20 mouse cellular contexts compared by ENCODE assay signal in the genomic region with DNA sequence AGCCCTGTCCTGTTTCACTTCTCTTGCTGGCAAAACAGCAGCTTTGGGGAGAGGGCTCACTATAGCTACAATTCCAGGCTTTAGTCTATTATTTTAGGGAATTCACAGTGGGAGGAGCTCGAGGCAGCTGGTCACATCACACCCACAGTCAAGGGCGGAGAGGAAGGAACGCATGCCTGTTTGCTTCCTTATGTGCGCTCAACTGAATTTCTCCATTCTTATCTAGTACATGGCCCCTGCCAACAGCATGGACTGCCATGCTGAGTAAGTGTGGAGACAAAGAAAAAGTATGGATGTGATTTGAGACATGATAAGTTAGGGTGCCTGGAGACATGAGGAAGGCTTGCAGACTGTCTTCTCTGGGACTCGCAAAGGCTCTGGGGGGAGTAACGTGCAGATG. TPM values are rescaled to one million over a fixed set of nuclear protein-coding genes. Genes with fewer than 3 reads are reported as not detected.
"Had no signal": no experiment of that assay in that cellular context is flagged by ENCODE, and none has a peak within 500 bp of the region (broad histone marks: within the 10 kb centered on the region; RNA-seq: fewer than 3 reads in every experiment).

No protein-coding gene starts in this region.

- H3K4me3 ChIP-seq: liver, embryonic 12.5 days; midbrain, embryonic 10.5 days; midbrain, embryonic 13.5 days; midbrain, embryonic 15.5 days; myocyte; neural tube, embryonic 13.5 days; neural tube, embryonic 15.5 days had no signal

- H3K9ac ChIP-seq: liver, embryonic 12.5 days; liver, embryonic 14.5 days; midbrain, embryonic 13.5 days; midbrain, embryonic 15.5 days; neural tube, embryonic 13.5 days; neural tube, embryonic 15.5 days had no signal

- H3K27me3 ChIP-seq: liver, embryonic 12.5 days; midbrain, embryonic 13.5 days; midbrain, embryonic 15.5 days; neural tube, embryonic 13.5 days; neural tube, embryonic 15.5 days had no signal

- DNase-seq: lung, adult 18-20 months; lung, postnatal 14 days; retina, postnatal 1 day; right cerebral cortex, adult 18-20 months; right cerebral cortex, postnatal 25 days; right cerebral cortex, postnatal 4 days; spleen, adult 18-20 months; thymus, adult 18-20 months; thymus, postnatal 14 days; thymus, postnatal 36 days had no signal

- H3K27ac ChIP-seq: liver, embryonic 12.5 days; liver, embryonic 14.5 days; midbrain, embryonic 10.5 days; midbrain, embryonic 13.5 days; midbrain, embryonic 15.5 days; neural tube, embryonic 13.5 days; neural tube, embryonic 15.5 days had no signal

- H3K4me2 ChIP-seq: liver, embryonic 12.5 days; midbrain, embryonic 13.5 days; midbrain, embryonic 15.5 days; neural tube, embryonic 13.5 days; neural tube, embryonic 15.5 days had no signal

- ATAC-seq: liver, embryonic 12.5 days; midbrain, embryonic 13.5 days; midbrain, embryonic 15.5 days had no signal

- H3K9me3 ChIP-seq: liver, embryonic 12.5 days; midbrain, embryonic 10.5 days; midbrain, embryonic 13.5 days; midbrain, embryonic 15.5 days; neural tube, embryonic 13.5 days; neural tube, embryonic 15.5 days had no signal

RNA-seq across cellular contexts. Expression of a gene that starts 11.1 kb away (rescaled TPM):
- total RNA-seq: megakaryocyte-erythroid progenitor cell, adult 5-6 weeks had no signal

RNA-seq across cellular contexts. Expression of a gene that starts 19.4 kb away (rescaled TPM):
- total RNA-seq: megakaryocyte, adult 5-6 weeks; megakaryocyte-erythroid progenitor cell, adult 5-6 weeks had no signal
